Mouse (Mus musculus): ENCODE measurements around the gene Apoa5. TPM values are rescaled to one million over a fixed set of nuclear protein-coding genes. Genes with fewer than 3 reads are reported as not detected.

Apoa5 gene
- polyA plus RNA-seq, 1 experiment from 2014 or later: 0.38 TPM

DNA sequence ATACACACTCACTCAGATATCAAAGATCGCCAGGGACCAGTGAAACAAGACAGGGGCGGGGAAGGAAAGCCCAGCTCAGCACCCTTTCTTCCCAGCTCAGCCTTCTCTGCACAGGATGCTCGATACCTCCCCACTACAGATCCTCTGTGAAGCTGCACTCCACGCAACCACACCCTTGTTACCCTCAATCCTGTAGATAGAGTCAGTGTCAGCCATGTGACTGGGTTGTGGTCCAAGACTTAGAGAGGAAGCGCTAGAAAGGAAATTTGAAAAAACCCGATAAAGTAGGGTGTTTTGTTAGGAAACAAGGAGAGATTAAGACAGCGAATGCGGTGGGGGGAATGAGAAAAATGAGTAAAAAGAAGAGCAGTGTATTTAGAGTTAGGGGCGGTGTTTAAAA is 3.6 kb downstream of the Apoa5 start:
- 76% methylated on average over 9 of the region's 9 CpGs for WGBS
- Histone ChIP-seq H3K27ac (no peak overlapping the region), H3K4me1 (replicated peaks) (0 out of 2 replicates have a peak, but pooled peaks cover 6% of the 10 kb centered on the region), H3K4me3 (replicated peaks) (no peak overlapping the region), H3K4me2 (replicated peaks) (no peak overlapping the region), H3K9ac (no peak overlapping the region), H3K27me3 (replicated peaks) (peaks cover 15% of the 10 kb centered on the region), H3K9me3 (no peaks in the 10 kb centered on the region), H3K36me3 (0 out of 2 replicates have a peak, but pooled peaks cover 13% of the 10 kb centered on the region)
- ATAC-seq: no peak

DNA sequence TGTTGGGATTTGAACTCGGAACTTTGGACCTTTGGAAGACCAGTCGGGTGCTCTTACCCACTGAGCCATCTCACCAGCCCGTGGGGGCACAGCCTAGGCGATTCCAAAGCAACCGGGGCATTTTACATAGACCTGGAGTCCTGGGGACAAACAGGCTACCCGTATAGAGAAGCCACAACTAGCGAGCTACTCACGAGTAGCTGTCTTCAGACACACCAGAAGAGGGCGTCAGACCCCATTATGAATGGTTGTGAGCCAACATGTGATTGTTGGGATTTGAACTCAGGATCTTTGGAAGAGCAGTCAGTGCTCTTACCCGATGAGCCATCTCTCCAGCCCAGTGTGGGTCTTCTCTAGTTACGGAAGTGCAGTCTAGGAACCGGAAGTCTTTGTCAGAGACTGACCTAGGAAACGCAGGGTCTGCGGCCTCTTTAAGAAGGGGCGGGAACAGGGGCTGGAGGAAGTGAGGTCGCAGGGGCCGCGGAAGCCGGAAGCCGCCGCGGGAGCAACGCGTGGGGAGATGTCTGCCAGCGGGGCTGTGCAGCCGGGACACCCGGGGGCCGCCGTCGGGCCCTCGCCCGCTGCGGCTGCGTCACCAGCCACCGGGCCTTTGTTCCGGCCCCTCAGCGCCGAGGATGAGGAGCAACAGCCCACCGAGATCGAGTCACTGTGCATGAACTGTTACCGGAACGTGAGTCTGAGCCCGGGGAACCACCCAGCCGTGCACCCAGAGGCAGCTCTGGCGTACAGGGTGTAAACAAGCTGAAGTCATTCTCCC is 4.4 kb downstream of the Apoa5 start, which contains the start of gene Zpr1:
Gene Zpr1 (plus strand): TSS at position 388 of the 778 bp plus-strand sequence.
- 0 out of 2 replicates have a peak, but pooled peaks cover 6% of the 10 kb centered on the region for H3K4me1 ChIP-seq (replicated peaks)
- H3K27ac ChIP-seq: peak within 1 kb of the TSS; percentile 54
- H3K9ac ChIP-seq: peak within 1 kb of the TSS; percentile 64
- H3K9me3 ChIP-seq: no peaks in the 10 kb centered on the region
- WGBS: 5% methylated on average over 45 of the region's 45 CpGs
- peak within 1 kb of the TSS; percentile 82 for H3K4me2 ChIP-seq (replicated peaks)
- peaks cover 21% of the 10 kb centered on the region; the same call in 1 of the 2 replicates for H3K36me3 ChIP-seq
- peak; percentile 97 for ATAC-seq
- H3K4me3 ChIP-seq (replicated peaks): peak within 1 kb of the TSS; percentile 94
- H3K27me3 ChIP-seq (replicated peaks): peaks cover 15% of the 10 kb centered on the region

DNA sequence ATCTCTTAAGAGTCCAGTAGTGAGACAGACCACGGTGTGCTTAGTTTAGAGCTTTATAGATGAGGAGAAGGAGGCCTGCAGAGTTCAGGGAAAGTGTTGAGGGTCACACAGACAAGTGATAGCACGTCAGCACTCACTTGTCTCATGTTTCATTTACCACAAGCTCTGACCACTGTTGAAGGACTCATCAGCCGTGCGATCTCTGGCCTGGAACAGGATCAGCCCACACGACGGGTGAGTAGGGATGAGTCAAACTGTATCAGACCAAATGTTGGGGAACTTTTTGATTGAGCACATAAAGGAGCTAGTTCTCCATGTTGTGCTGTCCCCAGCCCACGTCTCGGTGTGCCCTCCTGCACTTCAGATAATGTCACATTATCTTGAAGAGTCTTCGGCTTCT is 6.1 kb downstream of the Apoa5 start:
- whole genome bisulfite sequencing: 91% methylated on average over 9 of the region's 9 CpGs
- no peak overlapping the region for H3K4me3 ChIP-seq (replicated peaks)
- H3K4me2 ChIP-seq (replicated peaks): peak overlapping the region; percentile 82; the same call in 1 of the 2 replicates
- H3K9me3 ChIP-seq: no peaks in the 10 kb centered on the region
- peaks cover 25% of the 10 kb centered on the region for H3K36me3 ChIP-seq
- ATAC-seq: no peak
- no peak overlapping the region for H3K27ac ChIP-seq
- H3K9ac ChIP-seq: no peak overlapping the region
- peaks cover 13% of the 10 kb centered on the region for H3K27me3 ChIP-seq (replicated peaks)
- 0 out of 2 replicates have a peak, but pooled peaks cover 6% of the 10 kb centered on the region for H3K4me1 ChIP-seq (replicated peaks)

DNA sequence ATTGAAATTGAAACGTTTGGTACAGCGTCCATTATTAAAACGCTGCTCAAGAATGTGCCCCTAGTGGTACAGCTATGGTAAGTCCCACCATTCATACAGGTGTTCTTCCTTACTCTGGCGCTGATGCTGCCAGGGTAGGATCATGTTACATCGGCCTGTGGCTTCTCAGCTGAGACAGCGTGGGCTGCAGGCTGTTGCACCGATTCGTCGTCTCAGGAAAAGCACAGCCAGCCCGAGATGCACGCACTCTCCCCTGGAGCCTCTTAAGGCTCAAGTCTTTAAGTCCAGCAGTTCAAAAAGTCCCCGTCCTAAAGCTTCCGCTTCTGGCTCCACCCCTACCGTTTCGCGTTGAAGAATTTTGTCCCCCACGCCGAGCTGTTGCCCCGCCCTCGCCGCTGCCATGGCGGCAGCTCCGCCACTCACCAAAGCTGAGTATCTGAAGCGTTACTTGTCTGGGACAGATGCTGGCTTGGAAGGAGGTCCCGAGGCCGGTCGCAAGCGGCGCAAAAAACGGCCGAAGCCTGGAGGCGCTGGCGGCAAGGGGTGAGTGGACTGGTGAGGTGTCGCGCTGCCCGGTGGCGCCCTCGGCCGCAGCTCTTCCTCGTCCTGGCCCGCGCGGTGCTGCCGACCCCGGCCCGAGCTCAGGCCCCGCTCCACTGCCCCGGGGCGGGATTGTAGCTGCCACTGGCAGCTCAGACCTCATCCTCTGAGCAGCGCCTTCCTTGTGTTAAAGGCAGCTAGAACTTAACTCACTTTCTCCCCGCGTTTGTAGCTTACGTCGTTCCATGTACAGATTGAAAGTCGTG is 14.4 kb downstream of the Apoa5 start, which contains the start of gene Bud13:
Gene Bud13 (plus strand): TSS at position 378 of the 806 bp plus-strand sequence.
- H3K4me1 ChIP-seq (replicated peaks): peaks cover 5% of the 10 kb centered on the region; the same call in 1 of the 2 replicates
- H3K4me2 ChIP-seq (replicated peaks): peak within 1 kb of the TSS; percentile 72
- H3K27ac ChIP-seq: peak within 1 kb of the TSS; percentile 85
- peak; percentile 95 for ATAC-seq
- no peaks in the 10 kb centered on the region for H3K27me3 ChIP-seq (replicated peaks)
- H3K9me3 ChIP-seq: no peaks in the 10 kb centered on the region
- peak within 1 kb of the TSS; percentile 91 for H3K4me3 ChIP-seq (replicated peaks)
- under 1% methylated on average over 55 of the region's 55 CpGs for WGBS
- peaks cover 32% of the 10 kb centered on the region for H3K36me3 ChIP-seq
- peak within 1 kb of the TSS; percentile 83 for H3K9ac ChIP-seq

DNA sequence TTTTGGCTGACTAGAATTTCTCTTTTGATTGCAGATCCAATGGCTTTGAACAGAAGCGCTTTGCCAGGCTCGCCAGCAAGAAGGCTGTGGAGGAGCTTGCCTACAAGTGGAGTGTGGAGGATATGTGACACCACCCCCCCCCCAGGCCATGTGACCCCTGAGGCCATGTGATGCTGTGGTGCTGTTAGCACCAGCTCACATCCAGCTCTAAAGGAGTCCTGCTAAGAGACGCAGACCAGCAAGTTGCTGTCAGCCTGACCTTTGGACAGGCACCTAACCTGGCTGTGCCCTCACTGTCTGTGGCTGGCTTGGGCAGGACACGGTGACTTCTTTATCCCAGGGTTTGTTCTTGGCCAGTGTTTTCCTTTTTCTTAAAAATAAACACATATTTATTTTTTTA is 29.9 kb downstream of the Apoa5 start:
- Histone ChIP-seq H3K9ac (no peak overlapping the region), H3K36me3 (peaks cover 32% of the 10 kb centered on the region), H3K4me3 (replicated peaks) (no peak overlapping the region), H3K27ac (no peak overlapping the region), H3K4me1 (replicated peaks) (no peaks in the 10 kb centered on the region), H3K9me3 (no peaks in the 10 kb centered on the region), H3K4me2 (replicated peaks) (no peak overlapping the region), H3K27me3 (replicated peaks) (no peaks in the 10 kb centered on the region)
- no peak for ATAC-seq
- 81% methylated on average over 4 of the region's 4 CpGs for WGBS

DNA sequence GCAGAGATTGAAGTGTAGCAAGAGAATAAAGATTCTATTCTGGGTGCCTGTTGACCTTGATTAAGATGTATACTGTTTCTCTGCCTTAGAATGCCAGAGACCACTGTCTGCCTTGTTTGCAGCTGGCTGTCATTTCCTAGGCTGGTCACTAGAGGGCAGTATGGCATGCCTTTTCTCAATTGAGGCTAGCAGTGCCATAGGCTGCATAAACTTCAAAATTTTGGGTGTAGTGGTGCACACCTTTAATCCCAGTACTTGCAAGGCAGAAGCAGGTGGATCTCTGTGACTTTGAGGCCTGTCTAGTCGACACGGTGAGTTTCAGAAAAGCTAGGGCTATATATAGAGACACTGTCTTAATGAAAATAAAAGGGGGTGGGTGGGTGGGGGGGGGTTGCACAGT is 33.7 kb downstream of the Apoa5 start:
- Histone ChIP-seq H3K27me3 (replicated peaks) (no peaks in the 10 kb centered on the region), H3K9me3 (no peaks in the 10 kb centered on the region), H3K4me3 (replicated peaks) (no peak overlapping the region), H3K9ac (no peak overlapping the region), H3K27ac (no peak overlapping the region), H3K4me1 (replicated peaks) (no peaks in the 10 kb centered on the region), H3K4me2 (replicated peaks) (no peak overlapping the region), H3K36me3 (peaks cover 16% of the 10 kb centered on the region)
- no peak; the same call in 1 of the 2 replicates for ATAC-seq
- WGBS: 9% methylated on average over 2 of the region's 2 CpGs

DNA sequence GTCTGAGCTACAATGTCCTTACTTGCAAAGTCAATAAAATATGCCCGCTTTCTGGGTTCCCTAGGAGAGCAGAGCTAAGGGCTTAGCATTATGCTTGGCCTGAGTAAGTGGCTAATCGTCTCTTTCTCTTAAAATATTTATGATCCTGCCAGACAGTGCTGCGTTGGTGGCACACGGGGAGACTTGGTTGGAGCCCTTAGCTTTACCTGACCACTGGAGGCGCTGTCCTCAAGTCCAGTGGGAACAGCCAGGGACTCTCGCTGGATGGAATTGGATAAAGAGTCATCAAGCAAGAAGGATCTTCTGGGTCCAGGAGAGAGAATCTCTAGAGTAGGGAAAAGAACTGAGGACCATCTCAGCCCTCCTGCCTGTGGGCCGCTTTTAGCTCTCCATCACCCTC is 40.7 kb downstream of the Apoa5 start:
- H3K9me3 ChIP-seq: no peaks in the 10 kb centered on the region
- 0 out of 2 replicates have a peak, but pooled peaks cover 3% of the 10 kb centered on the region for H3K27me3 ChIP-seq (replicated peaks)
- no peak overlapping the region for H3K4me3 ChIP-seq (replicated peaks)
- no peaks in the 10 kb centered on the region for H3K36me3 ChIP-seq
- H3K27ac ChIP-seq: no peak overlapping the region
- 10% methylated on average over 7 of the region's 7 CpGs for WGBS
- no peak for ATAC-seq
- 0 out of 2 replicates have a peak, but pooled peaks cover 5% of the 10 kb centered on the region for H3K4me1 ChIP-seq (replicated peaks)
- H3K4me2 ChIP-seq (replicated peaks): no peak overlapping the region
- H3K9ac ChIP-seq: no peak overlapping the region

DNA sequence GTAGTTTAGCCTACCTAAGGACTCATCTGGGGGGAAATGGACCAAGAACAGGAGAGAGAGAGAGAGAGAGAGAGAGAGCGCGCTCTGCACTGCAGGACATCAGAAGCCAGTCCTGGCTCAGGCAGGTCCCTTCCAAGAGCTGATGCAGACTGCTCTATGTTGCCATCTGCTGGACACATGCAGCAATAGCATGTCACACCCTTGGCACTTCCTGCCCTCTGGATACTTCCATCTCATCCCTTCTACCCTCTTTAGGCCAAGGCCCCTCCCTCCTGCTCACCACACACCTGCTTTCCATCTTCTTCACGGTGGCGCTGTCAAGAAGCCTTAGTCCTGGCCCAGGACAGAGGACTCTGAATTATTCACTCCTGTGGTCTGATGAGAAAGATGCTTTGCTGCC is 46.1 kb downstream of the Apoa5 start:
- H3K9me3 ChIP-seq: no peaks in the 10 kb centered on the region
- 5% methylated on average over 4 of the region's 4 CpGs for WGBS
- no peak overlapping the region for H3K4me3 ChIP-seq (replicated peaks)
- H3K4me2 ChIP-seq (replicated peaks): no peak overlapping the region
- no peak overlapping the region for H3K27ac ChIP-seq
- ATAC-seq: peak; percentile 36; the same call in 1 of the 2 replicates
- no peaks in the 10 kb centered on the region for H3K27me3 ChIP-seq (replicated peaks)
- H3K36me3 ChIP-seq: no peaks in the 10 kb centered on the region
- H3K9ac ChIP-seq: no peak overlapping the region
- H3K4me1 ChIP-seq (replicated peaks): no peaks in the 10 kb centered on the region

DNA sequence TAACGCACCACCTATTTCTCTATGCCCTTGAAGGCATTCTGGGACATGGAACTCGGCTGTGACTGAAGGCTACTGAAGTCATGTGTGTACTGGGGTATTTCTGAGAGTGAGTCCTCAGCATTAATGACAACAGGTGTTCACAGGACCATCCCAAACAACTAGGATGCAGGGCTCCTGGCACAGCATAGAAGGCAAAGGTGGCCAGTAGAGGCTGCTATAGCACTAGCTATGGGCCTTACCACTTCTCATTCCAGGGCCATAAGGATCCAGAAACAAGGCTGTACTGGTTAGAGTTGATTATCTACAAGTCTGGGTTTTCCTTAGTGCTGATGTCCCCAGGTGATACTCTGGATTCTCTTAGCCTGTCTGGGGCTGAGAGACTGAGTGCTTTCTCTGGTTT is 46.5 kb downstream of the Apoa5 start:
- H3K27me3 ChIP-seq (replicated peaks): no peaks in the 10 kb centered on the region
- WGBS: 45% methylated on average over 2 of the region's 2 CpGs
- ATAC-seq: no peak
- H3K9ac ChIP-seq: no peak overlapping the region
- H3K27ac ChIP-seq: no peak overlapping the region
- no peaks in the 10 kb centered on the region for H3K4me1 ChIP-seq (replicated peaks)
- no peak overlapping the region for H3K4me2 ChIP-seq (replicated peaks)
- H3K9me3 ChIP-seq: no peaks in the 10 kb centered on the region
- no peaks in the 10 kb centered on the region for H3K36me3 ChIP-seq
- no peak overlapping the region for H3K4me3 ChIP-seq (replicated peaks)

DNA sequence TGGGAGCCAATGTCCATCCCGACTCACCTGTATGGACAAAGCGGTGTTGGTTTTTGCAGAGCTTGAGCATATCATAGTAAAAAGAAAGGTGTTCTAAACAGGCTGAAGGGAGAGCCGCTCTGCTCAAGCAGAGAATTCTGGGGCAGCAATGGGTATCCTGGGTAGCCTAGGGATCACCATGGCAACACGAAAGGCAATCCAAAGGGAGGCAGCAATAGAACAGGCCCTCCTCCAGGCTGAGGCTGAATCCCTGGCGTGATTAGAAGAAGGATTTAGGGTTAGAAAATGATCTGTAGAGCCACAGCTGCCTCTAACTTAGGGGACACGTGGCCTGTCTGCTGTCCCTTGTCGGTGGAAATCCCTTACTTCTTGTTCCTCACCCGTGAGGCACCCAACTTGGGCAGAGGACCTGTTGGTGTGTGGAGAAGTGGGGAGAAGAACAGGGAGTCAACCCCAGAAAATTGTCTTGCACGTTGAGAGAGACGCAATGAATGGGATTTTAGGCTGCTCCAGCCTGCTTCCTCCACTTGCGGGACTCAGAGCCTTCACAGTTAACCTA is 47.5 kb downstream of the Apoa5 start:
- Histone ChIP-seq H3K9me3 (no peaks in the 10 kb centered on the region), H3K9ac (no peak overlapping the region), H3K27ac (no peak overlapping the region), H3K4me2 (replicated peaks) (no peak overlapping the region), H3K4me3 (replicated peaks) (no peak overlapping the region), H3K36me3 (no peaks in the 10 kb centered on the region), H3K4me1 (replicated peaks) (no peaks in the 10 kb centered on the region), H3K27me3 (replicated peaks) (no peaks in the 10 kb centered on the region)
- WGBS: 65% methylated on average over 11 of the region's 11 CpGs
- ATAC-seq: no peak

DNA sequence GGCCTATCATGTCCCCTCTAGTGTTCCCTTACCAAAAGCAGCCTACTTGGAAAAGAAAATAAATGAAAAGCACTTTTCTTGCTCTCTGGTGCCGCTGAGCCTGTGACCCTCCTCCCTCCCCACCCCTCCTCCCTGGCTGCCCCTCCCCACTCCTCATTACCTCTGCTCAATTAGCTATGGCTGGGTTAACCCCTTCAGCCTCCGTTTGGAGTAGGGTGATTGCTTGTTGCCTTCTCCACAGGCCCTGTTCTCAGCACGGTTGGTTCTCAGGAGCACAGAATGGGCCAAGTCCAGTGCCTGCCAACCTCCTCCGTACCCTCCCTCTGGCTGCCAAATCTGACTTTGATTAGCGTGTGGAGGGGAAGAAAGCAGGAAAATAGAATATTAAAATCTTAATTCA is 48.0 kb downstream of the Apoa5 start:
- Histone ChIP-seq H3K27me3 (replicated peaks) (no peaks in the 10 kb centered on the region), H3K9ac (no peak overlapping the region), H3K4me3 (replicated peaks) (no peak overlapping the region), H3K27ac (no peak overlapping the region), H3K9me3 (no peaks in the 10 kb centered on the region), H3K36me3 (no peaks in the 10 kb centered on the region), H3K4me2 (replicated peaks) (no peak overlapping the region), H3K4me1 (replicated peaks) (no peaks in the 10 kb centered on the region)
- no peak for ATAC-seq
- 44% methylated on average over 5 of the region's 5 CpGs for WGBS

DNA sequence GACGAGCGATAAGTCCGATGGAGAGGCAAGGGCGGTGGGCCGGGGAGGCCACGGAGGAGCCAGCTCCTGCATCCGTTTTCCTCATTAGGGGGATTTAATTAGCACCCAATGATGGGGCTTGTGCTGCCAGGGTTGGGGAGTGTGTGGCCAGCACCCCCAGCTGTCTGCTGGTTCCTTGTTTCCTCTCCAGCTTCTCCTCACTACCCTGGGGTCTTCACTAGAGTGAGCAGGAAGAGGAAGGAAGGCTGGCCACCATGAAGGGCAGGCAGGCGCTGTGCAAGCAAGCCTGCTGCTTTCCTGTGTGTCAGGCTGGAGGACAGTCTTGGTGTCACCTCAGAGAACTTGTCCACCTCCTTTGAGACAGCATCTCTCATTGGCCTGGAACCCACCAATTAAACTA is 48.5 kb downstream of the Apoa5 start:
- no peaks in the 10 kb centered on the region for H3K36me3 ChIP-seq
- no peak for ATAC-seq
- WGBS: 76% methylated on average over 8 of the region's 8 CpGs
- H3K9ac ChIP-seq: no peak overlapping the region
- no peak overlapping the region for H3K27ac ChIP-seq
- H3K4me1 ChIP-seq (replicated peaks): no peaks in the 10 kb centered on the region
- no peaks in the 10 kb centered on the region for H3K27me3 ChIP-seq (replicated peaks)
- no peaks in the 10 kb centered on the region for H3K9me3 ChIP-seq
- no peak overlapping the region for H3K4me3 ChIP-seq (replicated peaks)
- no peak overlapping the region for H3K4me2 ChIP-seq (replicated peaks)
